Mouse (Mus musculus) mouse embryonic stem cell (cell line): ENCODE measurements around the gene Plpp3.

Experiments used
- in situ Hi-C, 2 experiments: fragments of 300-500 bp; cut with MboI; formaldehyde crosslinking; loops; 1 replicate in 1 of 2; 3 replicates in 1 of 2; pipeline ENCODE4 v1.14.3; 2019 to 2020; ENCODE audit warnings: low sequenced_read_pairs in 2 of 2, low pct_unique_long_range_greater_than_20kb in 1 of 2, mixed read lengths in 1 of 2; ENCODE audit not compliant: unreplicated experiment in 1 of 2

Gene Plpp3

GRCm38 (mm10) chr4:105157276-105158168 lies at the start of gene Plpp3:
Plpp3 (plus strand) TSS chr4:105157347.
- in situ Hi-C loops: loop anchor here (10.0 kb wide), 1 partner anchor 157 kb away; no protein-coding TSS in a partner anchor

DNA sequence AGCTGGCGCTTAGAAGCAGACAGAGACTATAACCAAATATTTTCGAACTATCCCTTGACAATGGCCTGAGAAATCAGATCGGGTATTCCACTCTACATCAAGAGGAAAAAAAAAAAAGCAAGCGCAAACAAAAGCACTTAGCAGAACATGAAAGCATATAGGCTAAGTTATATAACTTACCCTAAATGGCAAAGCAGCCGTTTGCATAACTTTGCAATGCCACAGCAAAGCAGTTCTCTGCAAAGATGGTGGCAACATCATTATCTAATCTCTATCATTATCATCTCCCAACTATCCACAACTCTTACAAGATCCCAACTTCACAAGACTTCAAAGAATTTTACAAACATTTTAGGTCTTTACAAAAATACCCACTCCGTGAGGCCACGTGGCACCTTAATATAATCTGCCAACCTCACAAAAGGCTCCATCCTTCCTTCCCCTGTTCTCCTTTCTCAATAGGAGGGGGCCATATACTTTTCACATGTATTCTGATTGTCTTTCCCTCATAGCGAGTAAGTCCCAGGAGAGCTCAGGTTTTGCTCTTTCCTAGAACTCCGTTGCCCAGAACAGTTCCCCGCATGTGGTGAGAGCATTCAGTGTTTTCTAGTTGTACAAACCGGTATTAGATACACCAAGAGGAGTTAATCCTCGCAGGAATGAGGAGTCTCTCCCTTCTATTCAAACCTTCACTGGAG lies 49.1 kb upstream of the Plpp3 start:
- in situ Hi-C loops: no loop called here

DNA sequence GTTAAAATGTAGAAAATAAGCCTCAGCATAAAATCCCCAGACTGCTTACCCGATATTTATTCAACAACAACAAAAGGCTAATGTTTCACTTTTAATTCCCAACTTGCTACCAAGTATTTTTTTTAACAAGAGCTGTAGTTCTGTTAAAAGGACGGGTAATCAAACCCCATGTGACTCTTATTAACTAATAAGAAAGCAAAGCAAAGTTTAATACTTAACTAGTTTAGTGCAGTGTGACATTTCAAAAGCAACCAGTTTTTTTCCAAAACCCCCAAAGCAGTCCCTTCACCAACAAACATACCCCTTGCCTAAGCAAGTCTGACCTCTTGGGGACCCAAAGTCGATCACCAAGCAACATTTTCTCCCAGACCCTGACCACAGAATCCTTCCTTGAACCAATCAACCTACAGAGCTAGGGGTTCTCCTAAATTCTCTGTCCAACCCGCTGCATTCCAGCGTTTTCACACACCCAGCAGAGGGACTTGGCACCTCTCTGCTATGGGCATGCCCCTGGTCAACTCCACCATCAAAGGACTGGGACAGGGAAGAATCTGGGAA lies 48.4 kb upstream of the Plpp3 start:
- in situ Hi-C loops: no loop called here

DNA sequence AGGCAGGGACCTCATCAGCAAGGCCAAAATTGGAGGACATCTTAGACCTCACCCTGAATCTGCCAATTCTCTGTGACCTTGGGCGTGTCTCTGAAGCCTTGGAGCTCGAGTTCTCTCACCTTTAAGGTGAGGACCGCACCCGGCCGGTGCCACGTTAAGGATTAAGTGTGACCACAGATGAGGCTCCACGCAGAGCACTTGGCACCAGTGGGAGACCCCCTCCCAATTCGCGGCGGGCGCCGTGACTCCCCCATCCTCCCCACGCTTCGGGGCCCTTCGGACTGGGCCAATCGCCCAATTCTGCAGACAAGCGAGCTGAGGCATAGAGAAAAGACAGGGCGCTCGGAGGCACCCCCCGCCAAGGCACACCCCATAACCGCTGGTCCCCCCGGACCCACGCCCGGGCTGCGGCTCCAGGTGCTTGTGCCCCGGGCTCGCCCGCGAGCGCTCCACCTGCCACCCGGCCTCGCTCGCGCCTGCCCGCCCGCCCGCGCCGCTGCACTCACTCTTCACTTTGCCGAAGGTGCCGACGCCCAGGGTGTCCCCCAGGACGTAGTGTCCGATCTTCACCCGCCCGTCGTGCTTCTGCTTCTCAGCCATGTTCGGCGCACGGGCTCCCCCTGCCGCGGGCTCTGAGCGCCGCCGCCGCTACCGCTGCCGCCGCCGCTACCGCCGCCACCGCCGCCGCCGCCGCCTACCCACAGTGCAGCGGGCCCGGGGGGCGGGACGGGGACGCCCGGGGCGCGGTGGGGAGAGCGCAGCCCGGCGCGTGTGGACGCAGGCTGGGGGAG lies 47.8 kb upstream of the Plpp3 start, which contains the start of gene Prkaa2:
Gene Prkaa2 (minus strand): TSS at position 692 of the 791 bp plus-strand sequence.
- in situ Hi-C loops: no loop called here

DNA sequence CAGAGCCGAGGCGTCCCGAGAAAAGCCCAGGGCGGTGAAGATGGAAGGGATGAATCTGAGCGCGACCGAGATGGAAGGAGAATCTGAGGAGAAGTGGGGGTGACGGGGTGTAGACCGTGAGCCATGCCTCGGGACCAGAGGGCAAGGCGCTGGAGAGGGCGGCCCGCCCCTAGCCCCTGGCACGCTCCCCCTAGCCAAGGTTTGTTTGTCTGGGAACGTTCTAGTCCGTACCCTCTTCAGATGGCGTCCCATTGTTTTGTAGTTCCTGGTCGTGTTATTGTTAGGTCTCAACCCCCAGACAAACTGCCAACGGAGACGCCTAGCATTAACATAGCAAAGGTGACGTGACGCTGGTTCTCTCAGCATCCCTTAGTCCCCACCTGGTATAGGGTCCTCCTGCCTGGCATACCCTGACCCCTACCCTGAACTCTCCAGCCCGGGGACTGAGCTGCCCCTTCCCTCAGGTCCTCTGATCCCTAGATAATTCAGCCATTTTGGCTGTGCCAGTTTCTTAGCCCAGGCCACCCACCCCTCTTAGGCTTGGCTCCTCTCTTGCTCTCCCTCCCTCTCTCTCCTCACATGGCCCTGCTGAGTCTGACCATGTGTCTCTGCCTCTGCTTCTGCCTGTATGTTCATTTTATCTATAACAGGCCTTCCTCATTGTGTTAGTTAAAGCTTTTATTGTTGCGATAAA lies 47.0 kb upstream of the Plpp3 start:
- in situ Hi-C loops: no loop called here

DNA sequence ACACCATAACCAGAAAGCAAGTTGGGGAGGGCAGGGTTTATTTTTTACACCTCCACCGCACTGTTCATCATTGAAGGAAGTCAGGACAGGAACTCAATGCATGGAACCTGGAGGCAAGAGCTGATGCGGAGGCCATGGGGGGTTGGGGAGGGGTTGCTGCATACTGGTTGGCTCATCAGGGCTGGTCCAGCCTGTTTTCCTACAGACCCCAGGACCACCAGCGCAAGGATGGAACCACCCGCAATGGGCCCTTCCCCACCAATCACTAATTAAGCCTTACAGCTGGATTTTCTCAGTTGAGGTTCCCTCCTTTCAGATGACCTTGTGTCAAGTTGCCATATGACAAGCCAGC lies 46.5 kb upstream of the Plpp3 start:
- in situ Hi-C loops: no loop called here

- in situ Hi-C loops: no loop called here
Observed at GRCm38 (mm10) chr4:105111770-105112169, 45.4 kb upstream of the Plpp3 start.

DNA sequence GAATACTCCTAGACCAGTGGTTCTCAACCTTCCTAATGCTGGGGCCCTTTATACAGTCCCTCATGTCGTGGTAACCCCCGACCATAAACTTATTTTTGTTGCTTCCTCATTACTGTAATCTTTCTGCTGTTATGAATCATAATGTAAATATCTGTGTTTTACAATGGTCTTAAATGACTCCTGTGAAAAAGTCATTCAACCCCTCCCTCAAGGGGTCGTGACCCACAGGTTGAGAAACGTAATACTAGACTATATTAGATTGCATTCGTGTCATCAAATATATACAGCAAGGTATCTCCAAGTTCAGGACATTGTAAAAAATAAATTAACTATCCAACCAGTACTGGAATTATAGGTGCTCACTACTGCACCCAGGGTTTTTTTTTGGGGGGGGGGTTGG lies 44.1 kb upstream of the Plpp3 start:
- in situ Hi-C loops: no loop called here

DNA sequence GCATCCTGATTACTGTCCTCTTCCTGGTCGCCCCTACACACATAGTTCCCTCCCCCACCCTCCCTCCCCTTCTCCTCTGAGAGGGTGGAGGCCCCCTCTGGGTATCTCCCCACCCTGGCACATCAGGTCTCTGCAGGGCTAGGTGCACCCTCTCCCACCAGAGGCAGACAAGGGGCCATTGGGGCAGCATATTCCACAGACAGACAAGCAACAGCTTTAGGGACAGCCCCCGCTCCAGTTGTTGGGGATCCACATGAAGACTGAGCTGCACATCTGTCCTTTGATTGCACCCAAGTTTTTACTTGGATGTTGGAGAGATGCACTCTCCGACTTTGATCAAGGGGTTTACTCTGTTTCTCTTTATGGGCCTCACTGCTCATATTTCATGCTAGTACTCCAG lies 43.7 kb upstream of the Plpp3 start:
- in situ Hi-C loops: no loop called here

- in situ Hi-C loops: loop anchor here in 1 of 2 experiments (10.0 kb wide), 2 partner anchors 86 to 206 kb away; partner anchors contain the start of gene Fyb2
Observed at GRCm38 (mm10) chr4:105121081-105121480, 36.1 kb upstream of the Plpp3 start.

DNA sequence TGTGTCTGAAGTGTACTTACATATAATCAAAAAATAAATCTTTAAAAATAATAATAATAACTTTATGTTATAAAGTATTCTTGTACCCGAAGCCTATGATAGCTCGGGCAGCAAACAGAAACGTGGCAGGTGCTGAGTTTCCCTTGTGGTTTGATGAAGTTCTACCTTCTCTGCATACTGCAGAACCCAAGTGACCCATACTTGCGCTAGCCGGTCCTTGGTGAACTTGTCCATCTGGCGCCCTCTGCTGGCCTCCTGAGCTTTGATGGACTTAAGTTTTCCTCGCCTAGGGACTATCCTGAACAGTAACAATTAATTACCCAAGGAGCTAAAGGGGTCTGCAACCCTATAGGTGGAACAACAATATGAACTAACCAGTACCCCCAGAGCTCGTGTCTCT lies 34.7 kb upstream of the Plpp3 start:
- in situ Hi-C loops: loop anchor here in 1 of 2 experiments (10.0 kb wide), 2 partner anchors 88 to 208 kb away; partner anchors contain the start of gene Fyb2

- in situ Hi-C loops: loop anchor here (10.0 to 25.0 kb wide), 4 partner anchors 94 to 808 kb away; partner anchors contain the start of gene Fyb2 (in 1 of the 2)
Observed at GRCm38 (mm10) chr4:105129212-105129611, 27.9 kb upstream of the Plpp3 start.

DNA sequence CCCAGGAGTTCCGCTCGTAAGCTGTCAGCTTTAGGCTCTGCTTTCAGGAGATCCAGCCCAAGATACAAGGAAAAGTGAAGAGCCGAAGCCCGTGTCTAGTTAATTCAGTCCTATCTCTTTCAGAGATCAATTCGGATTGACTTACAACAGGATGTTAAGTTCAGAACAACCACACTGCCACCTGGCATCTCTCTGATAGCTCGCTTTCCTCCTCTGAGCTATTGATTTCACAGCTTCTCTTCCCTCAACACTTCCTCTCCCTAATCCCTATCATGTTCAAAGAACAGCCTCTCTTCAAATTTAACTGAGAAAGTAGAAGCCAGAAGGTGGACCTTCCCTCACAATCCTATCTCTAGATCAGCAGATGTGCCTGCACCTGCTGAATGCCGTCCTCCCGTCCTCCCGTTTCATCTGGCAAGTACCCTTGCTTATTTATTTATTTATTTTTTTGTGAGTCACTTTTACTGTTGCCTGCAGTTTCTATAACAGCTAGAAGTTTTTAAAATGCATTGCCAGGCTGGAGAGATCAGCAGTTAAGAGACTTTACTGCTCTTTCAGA lies 25.3 kb upstream of the Plpp3 start:
- in situ Hi-C loops: loop anchor here (25.0 kb wide), 2 partner anchors 780 to 805 kb away; no protein-coding TSS in a partner anchor

DNA sequence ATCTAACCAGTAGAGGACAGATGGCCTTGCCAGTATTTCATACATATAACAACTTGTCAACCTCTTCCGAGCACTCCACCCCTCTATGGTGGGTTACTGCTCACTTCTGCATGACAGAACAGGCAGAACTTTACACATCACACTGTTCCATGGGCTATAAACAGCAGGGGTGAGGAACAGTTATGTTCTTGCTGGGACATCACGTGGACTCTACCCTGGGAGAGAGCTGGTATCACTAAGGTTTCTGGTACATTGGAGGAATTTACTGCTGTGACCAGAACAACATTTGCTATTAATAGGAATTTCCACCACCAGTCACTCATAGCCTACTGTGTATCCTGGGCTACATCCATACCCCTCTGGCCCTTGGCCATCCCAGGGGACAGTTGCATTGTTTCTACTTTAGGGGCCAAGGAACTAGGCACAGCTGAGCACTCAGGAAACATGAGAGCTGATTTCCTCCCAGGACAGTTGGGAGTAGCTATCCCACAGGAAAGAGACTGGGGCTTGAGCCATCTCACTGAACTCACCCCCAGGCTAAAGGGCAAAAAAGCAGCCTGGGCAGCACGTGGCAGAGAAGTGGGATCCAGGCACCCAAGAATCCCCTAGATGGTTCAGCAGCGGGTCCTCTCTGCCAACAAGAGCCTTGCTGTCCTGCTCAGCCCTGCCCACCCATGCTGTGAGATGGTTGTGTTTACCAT lies 23.6 kb upstream of the Plpp3 start:
- in situ Hi-C loops: loop anchor here (25.0 kb wide), 2 partner anchors 779 to 804 kb away; no protein-coding TSS in a partner anchor

GRCm38 (mm10) chr4:105149492-105149891 lies 7.7 kb upstream of the Plpp3 start:
- in situ Hi-C loops: loop anchor here (25.0 kb wide), 2 partner anchors 763 to 788 kb away; no protein-coding TSS in a partner anchor

DNA sequence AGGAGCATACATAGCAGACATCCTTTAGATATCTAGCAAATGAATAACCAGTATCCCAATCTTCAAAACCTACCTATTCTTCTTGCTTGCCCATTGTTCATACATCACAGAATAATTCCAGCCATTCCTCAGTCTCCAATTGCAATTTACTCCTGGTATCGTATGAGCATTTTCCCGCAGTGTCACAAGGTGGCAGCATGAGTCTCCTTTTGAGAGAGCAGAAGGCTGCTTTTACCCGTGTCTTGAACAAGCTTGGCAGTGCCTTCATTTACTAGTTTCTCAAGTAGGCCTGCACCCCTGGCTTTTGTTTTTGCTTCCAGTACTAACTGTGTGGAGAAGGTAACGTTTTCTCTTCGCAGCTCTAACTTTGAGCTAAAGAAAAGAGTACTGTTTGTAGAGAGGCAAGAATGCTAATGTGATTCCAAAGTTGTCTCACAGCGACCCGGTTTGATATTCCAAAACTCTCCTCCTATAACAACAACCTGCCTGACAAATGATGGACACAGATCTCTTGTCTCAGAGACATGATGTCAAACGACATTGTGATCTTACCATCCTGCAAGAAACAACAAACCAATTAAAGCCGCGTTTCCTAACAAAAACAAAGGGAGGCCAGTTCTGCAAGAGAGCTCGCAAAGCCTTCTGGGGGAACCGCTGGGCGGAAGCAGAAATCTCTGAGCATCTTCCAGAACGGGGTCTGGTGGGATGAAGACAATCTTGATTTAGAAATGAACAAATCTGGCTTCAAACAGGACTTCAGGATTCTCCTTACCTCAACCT lies 5.0 kb upstream of the Plpp3 start:
- in situ Hi-C loops: loop anchor here (10.0 kb wide), 1 partner anchor 163 kb away; no protein-coding TSS in a partner anchor
